Mouse (Mus musculus) myocyte (in vitro differentiated cells): ENCODE data around the gene Gm20822. TPM values are rescaled to one million over a fixed set of nuclear protein-coding genes. Genes with fewer than 3 reads are reported as not detected.
"Not testable (repeated sequence)": the region's sequence is repeated elsewhere in the genome, so short reads cannot be mapped to it uniquely, and the experiment has no call there.

Experiments
- H3K27me3 ChIP-seq: one replicate; pipeline ENCODE4 v1.6.1; 2011; ENCODE audit not compliant: control insufficient read depth, insufficient read depth, insufficient read length
- H3K36me3 ChIP-seq: one replicate; pipeline ENCODE4 v1.6.1; 2011; ENCODE audit not compliant: control insufficient read depth, insufficient read depth
- H3K4me2 ChIP-seq: one replicate; pipeline ENCODE4 v1.6.1; 2011; ENCODE audit warnings: low read depth, control low read depth
- H3K4me3 ChIP-seq: one replicate; pipeline ENCODE4 v1.5.1; 2011; ENCODE audit warnings: mild to moderate bottlenecking, control low read depth, moderate library complexity
- H3K79me2 ChIP-seq: one replicate; pipeline ENCODE4 v1.6.1; 2011; ENCODE audit not compliant: control insufficient read depth, insufficient read depth
- H3ac ChIP-seq: one replicate; pipeline ENCODE4 v1.6.1; 2011; ENCODE audit not compliant: control insufficient read depth, insufficient read length
- polyA plus RNA-seq: library from polyadenylated mRNA; unstranded; fragments of >200 nt; fragmentation: generic; extraction: Trizol; gene quantifications from one replicate; pipeline ENCODE4 v1.2.1, GENCODE M21; 2012; ENCODE audit warnings: missing spikeins

The Gm20822 gene
- not detected for polyA plus RNA-seq

- H3K79me2 ChIP-seq, H3ac ChIP-seq, H3K27me3 ChIP-seq, H3K36me3 ChIP-seq, H3K4me2 ChIP-seq, H3K4me3 ChIP-seq: not testable (repeated sequence)
Observed at GRCm38 (mm10) chrY:15884671-15885070, at the start of gene Gm20822. Gene Gm20822 (minus strand): TSS chrY:15884771.
